Mouse (Mus musculus) hindbrain, postnatal 0 days (tissue): ENCODE data around the gene Gstt1. TPM values are rescaled to one million over a fixed set of nuclear protein-coding genes. Genes with fewer than 3 reads are reported as not detected.
"Not testable (repeated sequence)": the region's sequence is repeated elsewhere in the genome, so short reads cannot be mapped to it uniquely, and the experiment has no call there.

ENCODE experiments used
- ATAC-seq: fragments of 200-750 bp; cut with Nextera tagmentation; 2 replicates; pipeline ENCODE4 v1.8.0; 2017; ENCODE audit warnings: mild to moderate bottlenecking, moderate TSS enrichment, moderate library complexity
- DNase-seq: peaks from one replicate; pipeline ENCODE4 v3.0.0-alpha.2; 2015; ENCODE audit warnings: low spot score
- H3K27ac ChIP-seq: fragments of 300-500 bp; sonication (generic); 2 replicates; pipeline ENCODE4 v1.5.1; 2014; ENCODE audit warnings: mild to moderate bottlenecking
- H3K27me3 ChIP-seq: fragments of 300-500 bp; sonication (generic); 2 replicates; pipeline ENCODE4 v1.6.1; 2014; ENCODE audit warnings: low read length, mixed read lengths; ENCODE audit not compliant: insufficient read depth
- H3K36me3 ChIP-seq: fragments of 300-500 bp; sonication (generic); 2 replicates; pipeline ENCODE4 v1.6.1; 2014; ENCODE audit warnings: low read length, mixed read lengths; ENCODE audit not compliant: insufficient read depth
- H3K4me1 ChIP-seq: fragments of 300-500 bp; sonication (generic); 2 replicates; pipeline ENCODE4 v1.6.1; 2014; ENCODE audit warnings: antibody characterized with exemption, low read length, mixed read lengths; ENCODE audit not compliant: insufficient read depth
- H3K4me2 ChIP-seq: fragments of 300-500 bp; sonication (generic); 2 replicates; pipeline ENCODE4 v1.6.1; 2014; ENCODE audit warnings: low read depth, mild to moderate bottlenecking, low read length, moderate library complexity, mixed read lengths
- H3K4me3 ChIP-seq: fragments of 300-500 bp; sonication (generic); 2 replicates; pipeline ENCODE4 v1.5.1; 2014; ENCODE audit warnings: low read length
- H3K9ac ChIP-seq: fragments of 300-500 bp; sonication (generic); replicated peaks from 2 replicates; pipeline ENCODE4 v1.6.1; 2014; ENCODE audit warnings: mild to moderate bottlenecking, low read length, moderate library complexity, mixed read lengths
- H3K9me3 ChIP-seq: fragments of 300-500 bp; sonication (generic); 2 replicates; pipeline ENCODE4 v1.6.1; 2016; ENCODE audit warnings: low read length, mixed read lengths
- CTCF ChIP-seq: IDR thresholded peaks from 2 replicates; pipeline ENCODE4 v1.5.1; 2016; ENCODE audit warnings: antibody characterized with exemption, control low read depth, low read depth
- WGBS: fragments of 180-500 bp; shearing (Covaris S2); extraction: QIAGEN DNeasy Blood & Tissue Kit; methylation state at CpG from one replicate; pipeline ENCODE4 v1.1.7; 2014; 5-methylcytosine and 5-hydroxymethylcytosine counted together
- polyA plus RNA-seq: library from polyadenylated mRNA; unstranded; fragments of >200 nt; fragmentation: Nextera tagmentation; extraction: Ambion mirVana; gene quantifications from 2 replicates; pipeline ENCODE4 v1.2.1, GENCODE M21; 2015
- total RNA-seq: library from RNA; depleted of rRNA; stranded (reverse); fragments of >200 nt; gene quantifications from 2 replicates; pipeline ENCODE4 v1.2.3, GENCODE M21; 2014

Gene Gstt1
- total and polyA plus RNA-seq, 2 experiments from 2014 or later: 20.8 to 38.1 TPM

- Histone ChIP-seq H3K4me3 (no peak overlapping the region), H3K36me3 (no peaks in the 10 kb centered on the region), H3K9me3 (no peaks in the 10 kb centered on the region), H3K4me1 (peaks cover 8% of the 10 kb centered on the region; the same call in 1 of the 2 replicates), H3K27me3 (peaks cover 18% of the 10 kb centered on the region; the same call in 1 of the 2 replicates), H3K4me2 (no peak overlapping the region), H3K9ac (no peak overlapping the region), H3K27ac (no peak overlapping the region)
- WGBS: 41% methylated on average over 15 of the region's 15 CpGs
- TF ChIP-seq CTCF: no peak
- no peak for DNase-seq
- no peak for ATAC-seq
Observed at GRCm38 (mm10) chr10:75779206-75780174, 18.9 kb downstream of the Gstt1 start.

- ATAC-seq (no peak), DNase-seq (no peak)
- TF ChIP-seq CTCF: no peak
- Histone ChIP-seq H3K36me3 (no peaks in the 10 kb centered on the region), H3K9ac (no peak overlapping the region), H3K4me3 (no peak overlapping the region), H3K9me3 (no peaks in the 10 kb centered on the region), H3K27ac (no peak overlapping the region), H3K4me1 (peaks cover 9% of the 10 kb centered on the region; the same call in 1 of the 2 replicates), H3K27me3 (peaks cover 18% of the 10 kb centered on the region; the same call in 1 of the 2 replicates), H3K4me2 (no peak overlapping the region)
- WGBS: 79% methylated on average over 2 of the region's 2 CpGs
Observed at GRCm38 (mm10) chr10:75777885-75778284, 20.5 kb downstream of the Gstt1 start.

GRCm38 (mm10) chr10:75776562-75776961 is 21.8 kb downstream of the Gstt1 start:
- H3K27me3 ChIP-seq: peaks cover 12% of the 10 kb centered on the region; the same call in 1 of the 2 replicates
- no peak overlapping the region for H3K4me3 ChIP-seq
- H3K4me2 ChIP-seq: no peak overlapping the region
- ATAC-seq: no peak
- H3K4me1 ChIP-seq: peaks cover 15% of the 10 kb centered on the region
- 89% methylated on average over 6 of the region's 6 CpGs for WGBS
- H3K9ac ChIP-seq: no peak overlapping the region
- TF ChIP-seq CTCF: no peak
- no peaks in the 10 kb centered on the region for H3K36me3 ChIP-seq
- no peak overlapping the region for H3K27ac ChIP-seq
- no peaks in the 10 kb centered on the region for H3K9me3 ChIP-seq
- DNase-seq: no peak

GRCm38 (mm10) chr10:75774587-75774986 is 23.8 kb downstream of the Gstt1 start:
- H3K9me3 ChIP-seq: no peaks in the 10 kb centered on the region
- H3K9ac ChIP-seq: no peak overlapping the region
- no peak overlapping the region for H3K27ac ChIP-seq
- H3K4me3 ChIP-seq: no peak overlapping the region
- H3K4me1 ChIP-seq: peaks cover 7% of the 10 kb centered on the region
- DNase-seq (no peak), ATAC-seq (no peak)
- H3K27me3 ChIP-seq: peaks cover 2% of the 10 kb centered on the region; the same call in 1 of the 2 replicates
- TF ChIP-seq CTCF: no peak
- H3K4me2 ChIP-seq: no peak overlapping the region
- H3K36me3 ChIP-seq: no peaks in the 10 kb centered on the region
- 95% methylated on average over 9 of the region's 9 CpGs for WGBS

- WGBS: 90% methylated on average over 5 of the region's 5 CpGs
- no peak for TF ChIP-seq CTCF
- DNase-seq: no peak
Observed at GRCm38 (mm10) chr10:75774102-75774501, 24.3 kb downstream of the Gstt1 start.

GRCm38 (mm10) chr10:75772795-75773664 is 25.4 kb downstream of the Gstt1 start, which contains the start of gene Ddt:
Gene Ddt, minus strand, starts transcription at chr10:75773414.
- Histone ChIP-seq H3K4me3 (peak within 1 kb of the TSS; percentile 63), H3K27ac (no peak within 1 kb of the TSS; the same call in 1 of the 2 replicates), H3K36me3 (no peaks in the 10 kb centered on the region), H3K4me1 (peaks cover 7% of the 10 kb centered on the region), H3K27me3 (no peaks in the 10 kb centered on the region; the same call in 1 of the 2 replicates), H3K9me3 (no peaks in the 10 kb centered on the region), H3K9ac (peak within 1 kb of the TSS; percentile 64), H3K4me2 (peak within 1 kb of the TSS; percentile 100)
- 2% methylated on average over 44 of the region's 47 CpGs for WGBS
- DNase-seq (peak; percentile 94), ATAC-seq (peak; percentile 99)
- peak; percentile 49 for TF ChIP-seq CTCF

More at GRCm38 (mm10) chr10:75774102-75774501, 24.3 kb downstream of the Gstt1 start:
- H3K27me3 ChIP-seq: no peaks in the 10 kb centered on the region; the same call in 1 of the 2 replicates
- H3K4me2 ChIP-seq: no peak overlapping the region
- H3K9me3 ChIP-seq: no peaks in the 10 kb centered on the region
- no peak overlapping the region for H3K9ac ChIP-seq
- H3K4me1 ChIP-seq: peaks cover 7% of the 10 kb centered on the region
- H3K4me3 ChIP-seq: no peak overlapping the region
- H3K27ac ChIP-seq: no peak overlapping the region
- no peaks in the 10 kb centered on the region for H3K36me3 ChIP-seq
- ATAC-seq: no peak

GRCm38 (mm10) chr10:75767756-75768155 is 30.6 kb downstream of the Gstt1 start:
- H3K9ac ChIP-seq, H3K4me2 ChIP-seq, DNase-seq, H3K36me3 ChIP-seq, H3K4me1 ChIP-seq, ATAC-seq, H3K4me3 ChIP-seq, H3K27ac ChIP-seq, H3K9me3 ChIP-seq, H3K27me3 ChIP-seq: not testable (repeated sequence)
- WGBS: 28% methylated on average over 5 of the region's 5 CpGs
